Mouse (Mus musculus) liver, embryonic 16.5 days (tissue): ENCODE data around the gene 6030445D17Rik. TPM values are rescaled to one million over a fixed set of nuclear protein-coding genes. Genes with fewer than 3 reads are reported as not detected.

Experiments used
- ATAC-seq: fragments of 200-750 bp; cut with Nextera tagmentation; 2 replicates; pipeline ENCODE4 v1.8.0; 2017; ENCODE audit warnings: low read depth, mild to moderate bottlenecking, moderate number of reproducible peaks, moderate library complexity
- H3K27ac ChIP-seq: fragments of 300-500 bp; sonication (generic); 2 replicates; pipeline ENCODE4 v1.5.1; 2014; ENCODE audit warnings: mild to moderate bottlenecking, low read length
- H3K27me3 ChIP-seq: fragments of 300-500 bp; sonication (generic); 2 replicates; pipeline ENCODE4 v1.6.1; 2014; ENCODE audit warnings: low read depth, low read length, mixed read lengths; ENCODE audit not compliant: control insufficient read depth, insufficient read depth
- H3K36me3 ChIP-seq: fragments of 300-500 bp; sonication (generic); 2 replicates; pipeline ENCODE4 v1.6.1; 2014; ENCODE audit warnings: mild to moderate bottlenecking; ENCODE audit not compliant: control insufficient read depth, insufficient read depth
- H3K4me1 ChIP-seq: fragments of 300-500 bp; sonication (generic); 2 replicates; pipeline ENCODE4 v1.6.1; 2014; ENCODE audit warnings: low read depth, low read length, mixed read lengths; ENCODE audit not compliant: control insufficient read depth
- H3K4me2 ChIP-seq: fragments of 300-500 bp; sonication (generic); 2 replicates; pipeline ENCODE4 v1.6.1; 2014; ENCODE audit warnings: low read depth, low read length, mixed read lengths
- H3K4me3 ChIP-seq: fragments of 300-500 bp; sonication (generic); 2 replicates; pipeline ENCODE4 v1.5.1; 2014; ENCODE audit warnings: low read depth, mild to moderate bottlenecking, low read length
- H3K9ac ChIP-seq: fragments of 300-500 bp; sonication (generic); 2 replicates; pipeline ENCODE4 v1.6.1; 2014; ENCODE audit warnings: low read depth, low read length
- H3K9me3 ChIP-seq: fragments of 300-500 bp; sonication (generic); replicated peaks from 2 replicates; pipeline ENCODE4 v1.6.1; 2016; ENCODE audit warnings: low read length; ENCODE audit not compliant: control insufficient read depth
- WGBS: fragments of 180-500 bp; shearing (Covaris S2); extraction: QIAGEN DNeasy Blood & Tissue Kit; methylation state at CpG from one replicate; pipeline ENCODE4 v1.1.7; 2014; ENCODE audit not compliant: insufficient replicate concordance; 5-methylcytosine and 5-hydroxymethylcytosine counted together
- polyA plus RNA-seq: library from polyadenylated mRNA; unstranded; fragments of >200 nt; fragmentation: Nextera tagmentation; extraction: Ambion mirVana; gene quantifications from 2 replicates; pipeline ENCODE4 v1.2.1, GENCODE M21; 2015

Gene 6030445D17Rik
- polyA plus RNA-seq, 1 experiment from 2014 or later = 0.11 TPM

DNA sequence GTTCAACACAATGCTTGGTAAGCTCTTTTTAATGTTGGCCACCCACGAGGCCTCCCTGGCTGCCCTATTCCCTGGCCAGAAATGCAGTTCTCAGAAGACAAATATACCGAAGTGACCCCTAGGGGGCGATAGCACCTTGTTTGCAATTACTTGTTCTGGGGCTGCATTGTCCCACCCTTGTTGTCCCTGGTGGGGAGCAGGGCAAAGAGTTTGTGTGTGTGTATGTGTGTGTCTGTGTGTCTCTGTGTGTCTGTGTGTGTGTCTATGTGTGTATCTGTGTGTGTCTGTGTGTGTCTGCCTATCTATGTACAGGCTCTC is 30.7 kb upstream of the 6030445D17Rik start:
- Histone ChIP-seq H3K27ac (no peak overlapping the region), H3K4me2 (no peak overlapping the region), H3K4me1 (no peaks in the 10 kb centered on the region), H3K4me3 (no peak overlapping the region), H3K36me3 (no peaks in the 10 kb centered on the region), H3K9ac (no peak overlapping the region), H3K9me3 (no peaks in the 10 kb centered on the region), H3K27me3 (peaks cover 5% of the 10 kb centered on the region)
- WGBS = 2% methylated on average over 3 of the region's 3 CpGs
- ATAC-seq = no peak

DNA sequence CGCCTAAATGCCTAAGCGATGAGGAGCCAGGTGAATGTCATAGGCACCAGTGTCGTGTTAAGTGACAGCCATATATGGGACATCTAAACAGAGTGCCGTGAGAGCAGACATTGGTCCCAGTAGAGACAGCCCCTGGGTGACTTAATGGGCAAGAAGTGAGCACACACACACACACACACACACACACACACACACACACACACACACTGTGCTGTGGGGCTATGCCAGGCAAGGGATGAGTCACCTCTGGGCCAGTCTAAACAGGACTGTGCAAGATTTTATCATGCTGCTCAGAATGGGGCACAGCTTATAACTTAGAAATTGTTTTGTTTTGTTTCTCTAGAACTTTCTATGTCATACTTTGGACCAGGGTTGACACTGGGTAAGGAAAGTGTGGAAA is 28.0 kb upstream of the 6030445D17Rik start:
- Histone ChIP-seq H3K4me1 (no peaks in the 10 kb centered on the region), H3K27me3 (no peaks in the 10 kb centered on the region), H3K27ac (no peak overlapping the region), H3K4me3 (no peak overlapping the region), H3K36me3 (no peaks in the 10 kb centered on the region), H3K4me2 (no peak overlapping the region), H3K9me3 (no peaks in the 10 kb centered on the region), H3K9ac (no peak overlapping the region)
- WGBS = 76% methylated on average over 4 of the region's 4 CpGs
- no peak for ATAC-seq

DNA sequence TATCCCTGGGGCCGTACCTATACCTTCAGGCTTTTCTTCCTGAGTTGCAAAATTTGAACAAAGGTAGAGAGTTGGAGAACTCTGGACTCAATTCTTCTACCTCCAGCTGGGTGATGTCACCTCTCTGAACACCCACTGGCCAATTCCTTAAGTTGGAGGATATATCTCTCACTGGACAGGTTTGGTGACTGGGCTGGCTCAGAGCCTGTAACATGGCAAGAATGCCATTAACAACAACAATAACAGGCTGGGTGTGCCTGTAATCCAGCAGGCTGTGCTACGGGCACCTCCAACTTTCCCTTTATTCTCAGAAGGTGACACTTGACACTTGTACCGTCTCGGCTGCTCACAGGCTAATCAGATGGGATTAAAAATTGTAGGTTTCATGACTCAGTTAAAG is 22.9 kb upstream of the 6030445D17Rik start:
- Histone ChIP-seq H3K9me3 (no peaks in the 10 kb centered on the region), H3K27me3 (no peaks in the 10 kb centered on the region), H3K4me1 (no peaks in the 10 kb centered on the region), H3K27ac (no peak overlapping the region), H3K36me3 (no peaks in the 10 kb centered on the region), H3K4me2 (no peak overlapping the region), H3K9ac (no peak overlapping the region), H3K4me3 (no peak overlapping the region)
- no peak for ATAC-seq
- 63% methylated on average over 4 of the region's 4 CpGs for WGBS

DNA sequence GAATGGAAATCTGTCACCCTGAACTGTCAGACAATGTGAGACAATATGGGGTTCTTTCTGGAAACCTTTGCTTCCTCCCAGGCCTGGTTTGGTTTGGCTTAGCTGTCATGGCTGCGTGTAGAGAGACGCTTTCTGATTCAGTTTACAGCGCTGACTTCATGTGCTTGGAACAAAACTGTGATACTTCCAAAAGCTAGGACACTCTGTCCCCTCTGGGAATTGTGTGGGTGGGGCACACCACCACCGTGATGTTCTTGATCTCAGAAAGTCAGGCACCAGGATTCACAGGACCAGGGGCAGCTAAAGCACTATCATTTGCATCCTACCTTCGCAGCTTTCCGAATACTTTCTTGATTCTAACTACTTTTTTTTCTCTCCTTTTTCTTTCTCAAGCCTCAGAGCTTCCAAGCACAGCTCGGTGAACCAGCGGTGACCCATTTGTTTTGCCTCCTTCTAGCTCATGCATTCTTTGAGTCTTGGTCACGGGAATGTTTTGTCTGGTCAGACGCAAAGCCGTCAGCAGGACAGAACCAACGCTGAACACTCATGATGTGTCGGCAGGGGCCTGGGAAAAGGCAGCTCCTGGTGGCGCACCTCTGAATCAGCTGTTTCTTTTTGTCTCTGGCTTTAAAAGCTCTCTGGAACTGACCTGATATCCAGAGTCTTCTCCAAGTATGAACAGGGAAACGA is 20.6 kb upstream of the 6030445D17Rik start:
- no peaks in the 10 kb centered on the region for H3K9me3 ChIP-seq
- WGBS = 71% methylated on average over 15 of the region's 15 CpGs
- H3K4me3 ChIP-seq = no peak overlapping the region
- no peaks in the 10 kb centered on the region for H3K36me3 ChIP-seq
- no peaks in the 10 kb centered on the region for H3K4me1 ChIP-seq
- no peak overlapping the region for H3K27ac ChIP-seq
- no peak overlapping the region for H3K9ac ChIP-seq
- no peak for ATAC-seq
- H3K27me3 ChIP-seq = no peaks in the 10 kb centered on the region
- H3K4me2 ChIP-seq = no peak overlapping the region

DNA sequence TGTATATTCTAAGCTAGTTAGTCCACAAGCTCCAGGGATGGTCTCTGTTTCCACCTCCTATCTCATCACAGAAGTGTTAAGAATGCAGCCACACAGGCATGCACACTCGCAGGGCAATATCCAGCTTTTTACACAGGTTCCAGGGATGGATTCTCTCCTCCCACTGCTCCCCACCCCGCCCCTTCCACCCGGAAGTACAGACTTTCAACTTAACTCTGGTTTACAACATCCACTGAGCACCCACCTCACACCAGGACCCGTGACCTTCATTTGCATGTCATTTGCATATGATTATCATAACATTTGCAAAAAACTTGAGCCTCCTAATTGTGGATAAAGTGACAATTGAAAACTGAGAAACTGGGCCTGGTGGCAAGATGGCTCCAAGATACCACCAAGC is 17.5 kb upstream of the 6030445D17Rik start:
- WGBS = 57% methylated on average over 4 of the region's 4 CpGs

DNA sequence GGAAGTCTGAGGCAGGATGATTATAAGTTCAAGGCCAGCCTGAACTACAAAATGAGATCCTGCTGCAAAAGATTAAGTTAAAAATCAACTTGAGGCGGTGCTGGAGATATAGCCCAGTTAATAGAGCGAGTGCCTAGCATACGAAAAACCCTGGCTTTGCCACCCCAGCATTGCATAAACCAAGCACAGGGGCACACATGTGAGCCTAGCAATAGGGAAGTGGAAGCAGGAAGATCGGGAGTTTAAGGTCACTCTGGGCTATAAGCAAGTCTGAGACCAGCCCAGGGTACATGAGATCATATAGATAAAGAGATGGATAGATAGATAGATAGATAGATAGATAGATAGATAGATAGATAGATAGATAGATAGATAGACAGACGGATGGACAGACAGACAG is 12.3 kb upstream of the 6030445D17Rik start:
- no peak overlapping the region for H3K4me3 ChIP-seq
- H3K4me2 ChIP-seq = no peak overlapping the region
- no peaks in the 10 kb centered on the region for H3K9me3 ChIP-seq
- no peaks in the 10 kb centered on the region for H3K36me3 ChIP-seq
- ATAC-seq = no peak
- H3K27me3 ChIP-seq = no peaks in the 10 kb centered on the region
- WGBS = 48% methylated on average over 5 of the region's 5 CpGs
- no peak overlapping the region for H3K27ac ChIP-seq
- H3K9ac ChIP-seq = no peak overlapping the region
- H3K4me1 ChIP-seq = peaks cover 6% of the 10 kb centered on the region

More for the DNA sequence above, 17.5 kb upstream of the 6030445D17Rik start:
- H3K4me1 ChIP-seq = no peaks in the 10 kb centered on the region
- no peak for ATAC-seq
- H3K9me3 ChIP-seq = no peaks in the 10 kb centered on the region
- no peak overlapping the region for H3K4me3 ChIP-seq
- no peak overlapping the region for H3K9ac ChIP-seq
- no peak overlapping the region for H3K27ac ChIP-seq
- no peak overlapping the region for H3K4me2 ChIP-seq
- H3K36me3 ChIP-seq = no peaks in the 10 kb centered on the region
- H3K27me3 ChIP-seq = no peaks in the 10 kb centered on the region

DNA sequence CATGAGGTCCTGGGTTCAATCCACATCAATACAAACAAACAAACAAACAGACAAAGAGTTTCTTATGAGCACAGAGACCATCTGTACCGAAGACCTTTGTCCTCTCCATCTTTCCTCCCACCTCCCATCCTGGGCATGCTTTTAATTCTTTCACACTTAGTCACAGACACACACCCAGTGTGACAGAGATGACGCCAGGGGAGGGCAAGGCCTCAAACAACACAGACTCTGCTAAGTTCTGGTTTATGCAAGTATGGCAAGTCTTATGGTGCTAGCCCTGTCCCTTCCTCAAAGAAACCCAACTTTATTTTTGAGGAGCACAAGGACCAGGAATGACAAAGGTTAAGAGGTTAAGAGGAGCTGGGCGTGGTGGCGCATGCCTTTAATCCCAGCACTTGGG is 11.8 kb upstream of the 6030445D17Rik start:
- no peaks in the 10 kb centered on the region for H3K9me3 ChIP-seq
- H3K4me1 ChIP-seq = peaks cover 6% of the 10 kb centered on the region
- ATAC-seq = no peak
- no peak overlapping the region for H3K27ac ChIP-seq
- no peak overlapping the region for H3K4me3 ChIP-seq
- H3K9ac ChIP-seq = no peak overlapping the region
- H3K36me3 ChIP-seq = no peaks in the 10 kb centered on the region
- no peaks in the 10 kb centered on the region for H3K27me3 ChIP-seq
- H3K4me2 ChIP-seq = no peak overlapping the region
- WGBS = 55% methylated on average over 4 of the region's 4 CpGs

DNA sequence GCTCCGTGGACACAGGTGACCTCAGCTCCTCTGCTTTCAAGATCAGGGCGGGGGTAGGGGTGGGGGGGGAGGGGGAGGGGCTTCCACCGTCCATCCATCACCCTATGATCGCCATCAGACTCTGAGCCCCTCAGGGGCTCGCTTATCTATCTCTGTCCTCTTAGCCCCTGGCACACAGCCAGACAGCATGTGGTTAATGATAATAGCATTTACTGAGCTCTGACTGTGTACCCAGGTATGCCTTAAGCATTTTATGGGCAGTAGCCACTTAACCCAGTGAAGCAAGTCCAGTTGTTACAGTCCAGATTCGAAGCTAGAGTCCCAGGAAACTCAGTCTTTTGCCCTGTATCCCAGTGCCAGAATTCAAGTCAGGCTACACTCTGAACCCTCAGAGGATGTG is 10.5 kb upstream of the 6030445D17Rik start:
- no peaks in the 10 kb centered on the region for H3K36me3 ChIP-seq
- H3K9me3 ChIP-seq = no peaks in the 10 kb centered on the region
- 17% methylated on average over 6 of the region's 6 CpGs for WGBS
- H3K4me3 ChIP-seq = no peak overlapping the region
- H3K27ac ChIP-seq = peak overlapping the region; percentile 62
- H3K4me1 ChIP-seq = peaks cover 6% of the 10 kb centered on the region
- no peak overlapping the region for H3K9ac ChIP-seq
- no peaks in the 10 kb centered on the region for H3K27me3 ChIP-seq
- ATAC-seq = peak; percentile 71
- H3K4me2 ChIP-seq = no peak overlapping the region

DNA sequence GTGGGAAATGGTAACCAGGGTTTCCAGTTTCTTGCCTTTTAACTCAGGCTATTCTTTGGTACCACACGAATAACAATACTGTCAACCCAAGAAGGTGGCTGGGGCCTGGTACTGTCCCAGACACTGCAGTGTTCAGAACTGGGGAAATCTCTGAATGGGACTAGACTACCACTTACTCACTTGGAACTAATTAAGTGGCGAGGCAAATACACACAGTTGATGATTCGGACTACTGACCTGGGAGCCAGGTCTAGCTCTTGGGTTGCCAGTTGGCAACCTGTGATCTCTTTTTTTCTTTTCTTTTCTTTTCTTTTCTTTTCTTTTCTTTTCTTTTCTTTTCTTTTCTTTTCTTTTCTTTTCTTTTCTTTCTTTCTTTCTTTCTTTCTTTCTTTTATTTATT is 9.8 kb upstream of the 6030445D17Rik start:
- no peak overlapping the region for H3K4me3 ChIP-seq
- H3K36me3 ChIP-seq = no peaks in the 10 kb centered on the region
- peak overlapping the region; percentile 62 for H3K27ac ChIP-seq
- H3K4me2 ChIP-seq = no peak overlapping the region
- WGBS = 53% methylated on average over 3 of the region's 3 CpGs
- no peaks in the 10 kb centered on the region for H3K27me3 ChIP-seq
- no peaks in the 10 kb centered on the region for H3K9me3 ChIP-seq
- no peak overlapping the region for H3K9ac ChIP-seq
- ATAC-seq = no peak
- peaks cover 6% of the 10 kb centered on the region for H3K4me1 ChIP-seq
